Mouse (Mus musculus): ENCODE results near the gene Pkdrej.
"Not testable (repeated sequence)": the region's sequence is repeated elsewhere in the genome, so short reads cannot be mapped to it uniquely, and the experiment has no call there.

Gene Pkdrej

DNA sequence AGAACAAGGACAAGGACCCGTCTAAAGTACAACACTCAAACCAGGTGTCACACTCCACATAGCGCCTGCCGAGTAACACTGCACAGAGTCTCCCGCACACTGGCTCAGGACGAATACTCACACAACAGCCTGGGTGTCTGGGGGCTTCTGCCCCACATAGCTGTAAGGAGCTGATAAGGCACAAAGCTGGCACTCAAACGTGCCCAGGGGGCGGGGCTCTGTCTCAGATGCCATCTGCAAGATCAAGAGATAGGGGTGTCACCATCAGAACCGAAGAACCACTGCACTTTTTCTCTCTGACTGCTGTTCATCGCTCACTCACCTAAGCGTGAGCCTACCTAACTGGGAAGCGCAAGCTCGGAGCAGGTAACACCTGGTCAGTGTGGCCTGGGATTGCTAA is 12.4 kb downstream of the Pkdrej start:
- peak in 1 of 2 experiments; percentile 21 for DNase-seq

DNA sequence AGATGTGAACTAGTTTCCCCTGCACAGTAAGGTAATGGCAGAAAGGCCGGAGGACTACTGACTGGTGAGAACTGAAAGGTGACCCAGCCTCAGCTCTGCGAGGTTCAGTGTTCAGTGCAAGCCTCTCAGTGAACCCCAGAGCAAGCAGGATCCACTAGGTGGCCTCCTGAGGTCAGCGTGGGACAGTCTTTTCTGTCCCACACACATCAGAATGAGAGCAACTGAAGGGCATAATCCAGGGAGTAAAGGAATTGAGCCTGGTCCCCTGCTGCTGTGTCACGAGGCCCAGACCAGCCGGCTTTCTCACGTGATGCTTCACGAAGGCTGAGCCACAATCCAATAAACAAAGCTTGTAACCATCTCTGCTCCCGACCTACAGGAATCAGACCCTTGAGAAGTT is 13.1 kb downstream of the Pkdrej start:
- DNase-seq = no peak

DNA sequence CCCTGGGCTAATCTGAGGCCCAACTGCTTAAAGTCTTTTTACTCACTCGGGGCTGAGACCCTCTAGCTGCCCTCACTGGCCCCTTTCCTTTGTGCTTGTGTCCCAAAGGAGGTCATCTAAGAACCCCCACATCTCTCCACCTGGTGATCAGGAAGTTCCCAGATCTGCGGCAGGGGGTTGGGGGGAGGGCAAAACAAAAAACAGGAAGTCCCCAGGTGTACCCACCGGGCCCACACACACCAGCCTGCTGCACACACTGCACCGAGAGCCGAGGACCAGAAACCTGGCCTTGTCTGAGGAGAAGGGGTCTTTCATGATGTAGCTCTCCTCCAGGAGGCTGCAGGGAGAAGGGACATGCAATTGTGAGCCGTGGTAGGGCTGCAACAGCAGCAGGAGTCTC is 13.5 kb downstream of the Pkdrej start:
- no peak for DNase-seq

DNA sequence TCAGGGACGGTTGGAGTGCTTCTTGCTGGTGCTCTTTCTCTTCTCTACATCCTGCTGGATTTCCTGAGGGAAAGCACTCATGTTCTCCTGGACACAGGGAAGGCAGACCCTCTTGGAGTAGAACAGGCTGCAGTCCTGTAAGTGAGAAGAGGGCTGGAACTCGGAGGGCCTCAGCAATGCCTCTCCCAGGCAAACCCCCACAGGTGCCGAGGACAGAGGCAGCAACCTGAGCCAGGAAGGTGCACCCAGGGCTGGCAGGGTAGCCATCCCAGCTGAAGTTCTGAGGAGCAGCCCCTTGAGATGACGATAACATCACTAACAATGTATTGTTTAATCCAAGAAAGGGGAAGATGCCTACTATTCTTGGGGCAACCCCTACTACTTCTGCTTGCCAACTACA is 14.1 kb downstream of the Pkdrej start:
- DNase-seq = no peak

DNA sequence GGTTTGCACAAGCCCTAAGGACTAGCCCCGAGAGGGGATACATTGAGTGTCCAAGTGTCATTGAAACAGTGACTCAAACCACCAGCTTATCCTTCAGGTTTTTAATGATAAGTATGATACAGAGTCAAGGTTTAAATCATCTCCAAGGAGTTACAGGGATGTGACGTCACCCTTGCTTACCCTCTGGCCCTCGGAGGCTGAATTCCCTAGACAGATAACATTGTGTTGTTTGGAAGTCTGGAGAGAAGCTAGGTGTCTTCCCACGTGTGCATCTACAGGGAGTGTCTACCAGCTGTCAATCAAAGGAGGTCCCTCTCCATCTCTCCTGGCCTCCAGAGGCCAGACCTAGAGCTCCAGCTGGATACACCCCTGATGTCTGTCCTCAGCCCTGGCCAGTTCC is 14.6 kb downstream of the Pkdrej start:
- DNase-seq = no peak

DNA sequence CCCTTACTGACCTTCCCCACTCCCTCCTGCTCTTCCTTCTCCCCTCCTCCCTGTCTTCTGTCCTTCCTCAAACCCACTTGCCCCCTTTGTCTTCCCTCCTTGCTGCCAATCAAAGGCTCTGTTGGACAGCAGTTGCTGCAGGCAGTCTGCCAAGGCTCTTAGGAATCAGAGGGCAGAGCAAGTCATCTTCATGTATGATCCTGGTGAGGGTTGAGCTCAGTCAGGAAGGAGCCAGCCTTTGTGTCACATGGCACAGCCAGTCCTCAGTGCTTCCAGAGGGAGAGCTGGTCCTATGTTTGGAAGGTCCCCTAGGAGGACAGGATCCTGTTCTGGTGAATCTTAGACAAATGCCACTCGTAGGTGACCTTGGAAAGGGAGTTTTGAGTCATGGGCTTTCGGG is 18.6 kb downstream of the Pkdrej start:
- DNase-seq = peak; percentile 61 to 72

DNA sequence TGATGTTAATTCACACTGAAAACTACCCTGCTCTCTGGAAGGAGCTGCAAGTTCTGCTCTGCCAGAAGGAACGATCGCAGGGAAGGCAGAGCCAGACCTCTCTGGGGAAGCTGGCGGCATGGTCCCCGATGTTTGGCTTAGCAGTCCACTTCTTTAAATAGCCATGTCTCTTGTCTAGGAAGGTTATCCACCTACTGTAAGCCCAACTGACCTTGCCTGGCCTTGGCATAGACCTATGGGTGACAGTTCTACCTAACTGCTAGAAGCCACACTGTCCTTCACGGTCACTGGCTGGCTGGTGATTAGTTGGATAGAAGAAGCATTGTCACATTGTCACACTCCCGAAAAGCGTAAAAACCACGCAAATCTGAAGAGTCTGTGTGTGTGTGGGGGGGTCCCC is 22.9 kb downstream of the Pkdrej start:
- DNase-seq = peak in 1 of 2 experiments; percentile 21

DNA sequence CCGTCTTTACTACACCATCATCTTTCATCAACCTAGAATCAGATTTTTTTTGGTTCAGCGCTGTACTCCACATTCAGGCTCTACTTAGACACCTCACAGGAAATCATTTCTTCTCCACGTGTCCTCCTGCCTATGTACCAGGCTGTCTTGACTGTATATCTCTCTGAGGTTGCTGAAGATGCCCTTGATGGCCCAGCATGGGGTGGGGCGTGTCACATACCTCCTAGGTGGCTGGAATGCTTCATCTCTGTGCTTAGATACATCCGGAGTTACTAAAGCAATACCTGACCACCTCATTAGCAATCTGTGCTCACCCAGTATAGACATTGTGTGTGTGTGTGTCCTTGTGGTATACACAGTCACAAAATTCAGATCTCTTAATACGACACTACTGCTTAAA is 26.0 kb downstream of the Pkdrej start:
- DNase-seq = no peak

DNA sequence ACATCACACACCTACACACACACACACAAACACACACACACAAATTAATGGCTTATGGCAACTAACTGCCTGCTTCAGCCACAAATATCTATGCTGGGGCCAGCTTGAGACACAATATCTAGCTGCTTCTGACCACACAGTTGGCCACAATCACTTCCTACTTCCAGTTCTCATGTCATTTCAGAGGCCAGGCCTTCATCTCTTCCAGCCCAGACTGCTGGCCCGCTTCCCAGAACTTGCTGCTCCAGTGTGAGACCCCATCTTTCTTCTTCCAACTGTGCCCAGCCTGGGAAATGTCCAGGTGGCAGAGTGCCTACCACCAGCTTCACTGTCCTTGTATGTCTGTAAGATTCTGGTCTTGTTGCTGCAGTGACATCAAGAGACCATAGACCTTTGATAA is 28.7 kb downstream of the Pkdrej start:
- DNase-seq = peak; percentile 99

DNA sequence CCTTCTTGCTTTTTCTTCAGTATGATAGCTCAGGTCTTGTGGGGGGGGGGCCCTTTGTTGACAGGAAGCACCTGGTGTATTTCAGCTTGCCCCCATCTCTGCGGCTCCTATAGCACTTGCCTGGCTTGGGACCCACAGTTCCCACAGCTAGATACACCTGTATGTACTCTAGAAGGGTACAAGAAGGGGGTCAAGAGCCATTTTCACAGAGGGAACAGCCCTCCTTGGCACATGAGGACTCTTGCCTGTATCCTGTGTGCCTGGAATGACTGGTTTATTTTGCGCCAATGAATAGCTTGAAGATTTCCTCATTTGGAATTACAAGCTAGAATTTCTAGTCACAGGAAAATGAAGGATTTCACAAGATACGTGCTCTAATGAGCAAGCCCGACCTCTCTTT is 30.1 kb downstream of the Pkdrej start:
- DNase-seq = no peak

DNA sequence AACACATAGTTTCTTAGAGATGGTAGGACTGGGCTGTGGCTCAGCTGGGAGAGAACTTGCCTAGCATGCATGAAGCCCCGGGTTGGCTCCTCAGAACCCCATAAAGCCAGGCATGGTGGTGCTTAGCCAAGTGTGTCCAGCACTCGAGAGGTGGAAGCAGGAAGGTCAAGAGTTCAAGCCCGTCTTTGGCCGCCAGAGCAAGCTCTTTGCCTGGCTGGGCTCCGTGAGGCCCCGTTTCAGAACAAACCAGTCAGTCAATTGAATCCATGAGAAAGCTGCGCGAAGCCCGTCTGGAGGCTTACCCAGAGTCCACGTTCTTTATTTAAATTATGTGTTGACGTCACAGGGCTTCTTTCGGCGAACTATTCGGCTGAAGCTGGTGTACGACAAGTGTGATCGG is 32.9 kb downstream of the Pkdrej start:
- DNase-seq = no peak

DNA sequence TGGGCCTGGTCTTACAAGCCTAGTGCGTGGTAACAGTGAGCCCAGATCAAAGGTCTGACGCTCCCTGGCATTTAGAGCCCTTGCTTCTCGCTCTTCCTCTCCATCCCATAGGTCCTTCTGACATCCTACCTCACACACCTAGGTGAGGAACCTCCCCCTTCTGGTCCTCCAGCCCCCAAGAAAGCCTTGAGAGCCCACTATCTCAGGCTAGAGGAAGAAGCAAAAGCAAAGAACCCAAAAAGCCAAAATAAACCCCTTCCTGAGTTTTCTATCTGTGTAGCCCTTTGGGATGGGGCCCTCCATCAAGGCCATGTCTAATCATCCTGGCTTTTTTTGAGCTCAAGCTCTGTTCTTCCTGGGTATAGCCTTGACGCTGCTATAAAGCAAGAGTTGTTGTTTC is 33.5 kb downstream of the Pkdrej start:
- DNase-seq = no peak

DNA sequence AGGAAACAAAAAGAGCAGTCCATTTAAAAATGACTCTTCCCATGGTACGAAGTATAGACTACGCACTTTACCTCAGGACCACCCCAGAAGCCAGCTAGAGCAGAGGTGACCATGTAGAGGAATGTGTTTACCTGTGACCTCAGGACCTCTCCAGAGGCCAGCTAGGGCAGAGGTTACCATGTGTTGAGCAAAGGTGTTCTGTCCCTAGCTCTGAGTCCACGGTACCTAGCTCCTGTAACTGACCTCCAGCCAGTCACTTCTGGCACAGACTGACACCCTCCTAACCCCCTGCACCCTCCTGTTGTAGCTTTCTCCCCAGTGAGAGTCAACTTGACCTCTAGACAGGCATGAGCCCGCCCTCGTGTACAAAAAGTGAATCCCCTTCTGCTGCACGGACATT is 34.1 kb downstream of the Pkdrej start:
- no peak for DNase-seq

DNA sequence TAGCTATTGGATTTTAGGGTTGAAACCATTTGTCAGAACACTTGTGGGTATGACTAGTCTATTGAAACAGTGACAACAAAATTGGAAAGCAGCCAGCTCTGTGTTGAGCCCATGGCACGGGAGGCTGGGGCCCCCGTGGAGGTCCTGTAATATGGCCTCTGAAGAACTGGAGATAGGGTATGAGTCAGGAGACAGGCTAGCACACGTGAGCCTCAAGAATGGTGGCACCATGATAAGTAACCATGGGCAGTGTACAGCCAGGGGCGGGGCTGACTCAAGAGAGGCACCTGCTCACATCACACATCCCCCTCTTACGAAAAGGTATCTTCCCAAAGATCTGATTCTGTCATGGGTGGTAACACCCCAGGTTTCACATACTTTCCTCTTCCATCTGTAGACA is 34.8 kb downstream of the Pkdrej start:
- DNase-seq = peak in 1 of 2 experiments; percentile 18

DNA sequence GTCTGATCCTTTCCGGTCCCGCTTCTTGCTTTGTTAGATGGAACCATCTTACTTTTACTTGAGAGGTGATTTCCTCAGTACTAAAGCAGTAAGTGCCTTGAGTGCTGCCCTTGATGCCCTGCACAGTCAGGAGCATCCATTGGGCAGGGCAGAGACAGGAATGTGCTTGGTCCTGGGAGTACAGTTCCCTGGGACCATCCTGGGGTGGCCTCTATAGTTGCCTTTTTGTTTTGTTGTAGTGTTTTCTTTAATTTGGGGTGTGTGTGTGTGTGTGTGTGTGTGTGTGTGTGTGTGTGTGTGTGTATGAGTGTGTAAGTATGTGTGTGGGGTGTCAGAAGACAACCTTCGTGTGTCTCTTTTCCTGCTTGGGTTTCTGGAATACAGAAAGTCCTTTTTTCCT is 37.2 kb downstream of the Pkdrej start:
- no peak for DNase-seq

DNA sequence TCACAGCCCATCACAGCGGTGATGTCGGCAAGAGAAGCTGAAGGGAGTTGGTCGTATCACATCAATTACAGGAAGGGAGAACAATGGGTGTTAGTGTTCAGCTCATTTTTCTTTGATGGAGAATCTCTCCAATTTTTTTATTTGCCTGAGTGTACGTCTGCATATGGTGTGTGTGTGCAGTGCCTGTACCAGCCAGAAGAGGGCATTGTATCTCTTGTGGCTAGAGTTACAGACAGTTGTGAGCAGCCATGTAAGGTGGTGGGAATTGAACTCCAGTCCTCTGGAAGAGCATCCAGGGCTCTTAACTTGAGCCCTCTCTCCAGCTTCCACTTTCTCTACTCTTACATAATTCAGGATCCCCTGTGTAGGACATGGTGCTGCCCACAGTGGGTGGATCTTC is 38.4 kb downstream of the Pkdrej start:
- no peak for DNase-seq

DNA sequence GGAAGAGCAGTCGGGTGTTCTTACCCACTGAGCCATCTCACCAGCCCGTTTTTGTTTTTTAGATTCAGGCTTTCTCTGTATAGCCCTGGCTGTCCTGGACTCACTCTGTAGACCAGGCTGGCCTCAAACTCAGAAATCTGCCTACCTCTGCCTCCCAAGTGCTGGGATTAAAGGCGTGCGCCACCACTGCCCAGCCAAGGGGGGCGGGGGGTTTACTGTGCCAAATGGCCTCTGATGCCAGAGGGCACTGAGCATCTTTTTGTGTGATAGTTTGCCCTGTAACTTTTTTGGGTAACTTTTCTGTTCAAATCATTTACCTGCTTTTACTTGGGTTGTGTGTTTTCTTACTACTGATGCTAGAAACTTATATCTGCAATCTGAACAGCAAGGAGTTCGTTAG is 42.6 kb downstream of the Pkdrej start:
- DNase-seq = not testable (repeated sequence)

DNA sequence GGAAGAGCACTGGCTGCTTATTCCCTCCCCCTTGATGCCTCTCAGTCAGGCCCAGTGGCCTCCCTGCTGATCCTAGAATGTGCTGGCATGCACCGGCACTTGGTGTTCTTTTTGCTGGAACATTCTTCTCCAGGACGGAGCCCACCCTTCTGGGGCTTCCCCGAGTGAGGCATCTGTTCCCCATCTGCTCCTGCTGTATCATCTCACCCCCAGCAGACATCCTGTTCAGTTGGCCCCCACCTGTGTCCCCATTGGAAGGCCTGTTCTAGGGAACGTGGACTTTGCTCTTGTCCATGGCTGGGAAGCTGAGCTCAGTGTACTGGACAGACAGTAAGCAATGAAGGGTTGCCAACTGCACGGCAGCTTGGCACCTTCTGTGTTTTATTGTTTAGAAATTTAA is 44.8 kb downstream of the Pkdrej start:
- DNase-seq = peak in 1 of 2 experiments; percentile 11

DNA sequence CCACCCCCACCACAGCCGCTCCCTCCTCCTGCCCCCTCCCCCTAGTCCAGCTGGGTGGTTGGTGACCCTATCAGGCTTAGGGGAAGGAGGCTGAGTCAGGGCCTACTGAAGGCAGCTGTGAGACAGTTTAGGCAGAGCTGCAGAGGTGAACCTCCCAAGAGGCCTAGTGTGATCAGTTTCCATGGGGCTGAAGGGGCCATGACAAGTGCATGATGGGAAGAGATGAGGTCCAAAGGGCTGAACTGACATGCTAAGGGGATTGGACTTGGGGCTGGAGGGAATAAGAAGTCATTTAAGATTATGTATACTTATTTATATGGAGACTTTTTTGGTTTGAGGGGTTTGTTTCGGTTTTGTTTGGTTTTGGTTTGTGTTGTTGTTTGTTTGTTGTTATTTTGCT is 45.3 kb downstream of the Pkdrej start:
- DNase-seq = no peak

DNA sequence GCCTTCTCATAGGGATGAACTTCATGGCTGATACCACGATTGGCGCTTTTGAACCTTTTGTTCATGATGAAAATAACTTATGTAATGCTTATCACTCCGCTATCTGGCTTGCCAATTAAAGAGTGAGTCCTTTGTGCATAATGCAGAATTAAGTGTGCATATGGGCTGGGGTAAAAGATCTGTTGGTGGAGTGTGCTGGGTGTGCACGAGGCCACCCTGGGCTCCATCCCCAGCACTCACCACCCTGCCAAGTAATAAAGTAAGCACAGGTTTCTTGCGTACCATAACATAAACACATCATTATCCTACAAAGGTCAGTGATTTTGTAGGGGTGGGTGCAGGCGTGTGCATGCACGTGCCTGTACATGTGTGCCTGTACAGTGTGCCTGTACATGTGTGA is 46.5 kb downstream of the Pkdrej start:
- no peak for DNase-seq

DNA sequence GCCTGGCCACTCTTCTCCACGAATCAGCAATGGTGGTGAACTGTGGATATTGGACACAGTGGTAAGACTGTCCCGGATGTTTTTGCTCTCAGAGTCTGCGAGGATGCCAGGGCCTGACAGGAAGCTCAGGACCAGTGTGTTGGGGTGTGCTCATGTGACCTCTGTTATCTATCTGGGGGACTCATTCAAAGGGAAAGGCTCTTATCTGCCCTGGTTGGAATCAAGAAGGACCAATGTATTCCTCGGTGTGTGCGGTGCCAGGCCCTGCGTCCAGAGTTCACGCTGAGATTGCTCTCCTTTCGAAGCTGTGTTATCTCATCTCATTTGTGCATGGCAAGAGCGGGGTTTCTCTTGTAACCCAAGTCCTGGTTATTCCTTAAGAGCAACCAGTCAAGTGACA is 47.1 kb downstream of the Pkdrej start:
- no peak for DNase-seq

DNA sequence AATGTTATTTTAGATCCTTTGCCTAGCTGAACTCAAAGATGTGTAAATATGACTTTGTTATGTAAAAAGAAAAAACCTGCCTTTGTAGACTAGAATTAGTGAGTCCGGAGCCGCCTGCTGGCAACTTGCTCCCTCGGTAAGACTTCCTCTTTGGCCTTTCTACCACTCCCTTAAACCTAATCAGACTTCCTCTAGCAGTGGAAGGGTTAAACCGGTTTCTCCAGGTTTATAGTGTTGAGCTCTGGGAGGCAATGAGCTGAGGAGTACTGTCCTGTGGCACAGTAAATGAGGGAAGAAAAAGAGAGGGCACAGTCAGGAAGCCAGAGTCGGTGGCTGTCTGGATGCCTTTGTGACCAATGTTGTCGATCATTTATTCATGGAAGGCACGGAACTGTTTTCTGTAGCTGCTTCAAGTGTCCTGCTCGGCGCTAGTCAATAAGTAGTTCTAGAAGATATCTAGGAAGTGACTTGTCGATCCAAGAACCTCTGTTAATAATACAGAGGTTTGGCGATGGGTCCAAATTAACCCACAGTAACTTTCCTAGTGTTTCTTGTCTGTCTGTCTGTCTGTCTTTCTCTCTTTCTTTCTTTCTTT is 49.3 kb downstream of the Pkdrej start:
- no peak for DNase-seq

DNA sequence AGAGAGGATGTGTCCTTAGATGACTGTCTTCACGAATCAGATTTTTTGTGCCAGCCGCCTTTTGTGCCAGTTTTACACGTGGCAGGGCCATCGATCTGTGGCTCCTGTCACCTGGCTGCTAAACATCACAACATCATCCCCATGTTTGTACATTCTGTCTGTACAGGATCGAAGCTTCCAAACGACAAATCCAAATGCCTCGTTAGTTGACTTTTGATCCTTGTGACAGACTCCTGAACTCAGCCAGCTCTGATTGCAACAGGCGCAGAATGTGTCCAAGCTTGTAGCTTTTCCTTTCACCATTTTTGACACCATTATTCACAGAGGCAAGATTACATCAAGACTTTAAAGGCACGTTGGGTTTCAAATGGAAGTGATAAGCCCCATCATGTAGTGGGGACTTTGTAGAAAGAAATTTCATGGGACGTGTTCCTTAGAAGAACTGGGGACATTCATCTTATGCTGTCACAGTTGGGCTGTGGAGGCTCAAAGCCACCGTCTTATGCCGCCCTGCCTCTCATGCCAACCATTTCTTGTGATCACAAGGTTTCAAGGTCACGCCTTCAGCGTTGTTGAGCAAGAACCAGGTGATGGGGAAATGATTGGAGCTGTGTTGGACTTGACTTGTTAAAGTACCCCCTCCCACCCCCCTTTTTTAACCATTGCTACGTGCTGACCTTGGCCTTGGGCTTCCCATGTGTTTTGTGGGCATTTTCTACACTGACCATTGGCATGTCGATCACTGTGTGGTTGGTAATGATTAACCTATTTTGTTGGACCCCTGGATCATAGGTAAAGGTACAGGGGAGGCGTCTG is 50.0 kb downstream of the Pkdrej start:
- DNase-seq = no peak

DNA sequence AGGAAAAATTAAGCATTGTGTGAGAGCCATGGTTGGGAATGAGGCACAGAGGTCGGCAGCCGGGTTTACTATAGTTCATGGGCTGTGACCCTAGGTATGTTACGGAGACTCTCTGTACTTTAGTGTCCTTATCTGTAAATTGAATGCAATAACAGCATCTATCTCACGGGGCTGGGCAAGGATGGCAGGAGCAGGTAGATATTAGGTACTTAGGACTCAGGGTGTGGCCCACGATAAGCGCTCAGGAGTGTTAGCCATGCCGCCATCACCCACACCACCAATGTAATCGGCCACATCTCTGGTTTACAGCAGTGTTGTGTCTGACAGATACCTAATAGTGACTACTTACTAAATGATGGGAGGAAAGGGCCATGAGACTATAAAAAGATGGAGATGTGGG is 52.5 kb downstream of the Pkdrej start:
- no peak for DNase-seq

DNA sequence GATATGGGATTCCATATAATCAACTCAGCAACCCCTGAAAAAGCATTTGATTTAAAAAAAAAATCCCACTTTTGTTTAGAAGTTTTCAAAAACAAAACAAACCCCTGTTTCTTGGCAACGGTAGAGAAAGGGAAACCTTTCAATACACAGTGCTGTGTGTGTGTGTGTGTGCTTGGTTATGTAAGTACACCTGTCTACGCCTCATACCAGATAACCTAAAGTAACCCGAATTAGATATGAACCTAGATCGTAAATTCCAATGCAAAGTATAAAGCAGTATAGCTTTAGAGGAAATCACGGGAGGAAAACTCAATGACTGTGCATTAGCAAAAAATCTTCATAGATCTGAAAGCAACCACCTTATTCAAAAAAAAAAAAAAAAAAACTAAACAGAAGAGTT is 54.9 kb downstream of the Pkdrej start:
- no peak for DNase-seq
